Mouse (Mus musculus) layer of hippocampus, postnatal 25 days (tissue): ENCODE data around the gene Heca. TPM values are rescaled to one million over a fixed set of nuclear protein-coding genes. Genes with fewer than 3 reads are reported as not detected.
"Not testable (repeated sequence)": the region's sequence is repeated elsewhere in the genome, so short reads cannot be mapped to it uniquely, and the experiment has no call there.

Experiments
- DNase-seq, 2 experiments: peaks; one replicate each; pipeline ENCODE4 v3.0.0; 2022; ENCODE audit warnings: mixed read lengths in 2 of 2, low spot score in 1 of 2; ENCODE audit errors: extremely low spot score in 1 of 2
- total RNA-seq, 2 experiments: library from RNA; stranded (reverse); gene quantifications; 2 replicates each; pipeline ENCODE4 v1.2.3; 2021

Heca gene
- 10 to 100 TPM; 26.3 to 28.2 TPM for total RNA-seq

- DNase-seq, result peak; percentile 81 to 82
These were observed at the start of gene Heca for GRCm38 (mm10) chr10:17947960-17948730. Gene Heca, minus strand, starts transcription at chr10:17948067.

- DNase-seq, result no peak
These were observed 42.7 kb upstream of the Heca start for GRCm38 (mm10) chr10:17990576-17990975.

- no peak for DNase-seq
These were observed 41.3 kb upstream of the Heca start for GRCm38 (mm10) chr10:17989136-17989535.

- DNase-seq, result no peak
These were observed 40.1 kb upstream of the Heca start for GRCm38 (mm10) chr10:17987823-17988423.

GRCm38 (mm10) chr10:17983313-17983712 is 35.4 kb upstream of the Heca start:
- peak in 1 of 2 experiments; percentile 23 for DNase-seq

GRCm38 (mm10) chr10:17966090-17966489 is 18.2 kb upstream of the Heca start:
- DNase-seq, result no peak

- peak in 1 of 2 experiments; percentile 12 for DNase-seq
These were observed 2.9 kb upstream of the Heca start for GRCm38 (mm10) chr10:17950761-17951160.

GRCm38 (mm10) chr10:17947175-17947906 is 526 bp downstream of the Heca start:
- DNase-seq, result peak; percentile 54

GRCm38 (mm10) chr10:17946799-17947174 is 1.1 kb downstream of the Heca start:
- not testable (repeated sequence) for DNase-seq

- no peak for DNase-seq
These were observed 1.8 kb downstream of the Heca start for GRCm38 (mm10) chr10:17946046-17946445.

- DNase-seq, result no peak
These were observed 14.2 kb downstream of the Heca start for GRCm38 (mm10) chr10:17933622-17934021.

- DNase-seq, result no peak
These were observed 15.7 kb downstream of the Heca start for GRCm38 (mm10) chr10:17932131-17932530.

- DNase-seq, result no peak
These were observed 16.7 kb downstream of the Heca start for GRCm38 (mm10) chr10:17931157-17931556.

GRCm38 (mm10) chr10:17930445-17931083 is 17.3 kb downstream of the Heca start:
- DNase-seq, result no peak

- DNase-seq, result no peak
These were observed 22.7 kb downstream of the Heca start for GRCm38 (mm10) chr10:17925200-17925599.

GRCm38 (mm10) chr10:17924166-17924565 is 23.7 kb downstream of the Heca start:
- no peak for DNase-seq

GRCm38 (mm10) chr10:17921381-17921780 is 26.5 kb downstream of the Heca start:
- DNase-seq, result no peak

GRCm38 (mm10) chr10:17919971-17920370 is 27.9 kb downstream of the Heca start:
- DNase-seq, result no peak

GRCm38 (mm10) chr10:17919032-17919431 is 28.8 kb downstream of the Heca start:
- no peak for DNase-seq

GRCm38 (mm10) chr10:17908731-17909130 is 39.1 kb downstream of the Heca start:
- DNase-seq, result peak in 1 of 2 experiments; percentile 26

- DNase-seq, result not testable (repeated sequence)
These were observed 41.5 kb downstream of the Heca start for GRCm38 (mm10) chr10:17906405-17906804.
